Mouse (Mus musculus) B cell, adult 2 months (primary cell): Measurements from ENCODE around the gene Tagap.
"Not testable (repeated sequence)": the region's sequence is repeated elsewhere in the genome, so short reads cannot be mapped to it uniquely, and the experiment has no call there.

ENCODE experiments used
- DNase-seq, 2 experiments: peaks; one replicate each; pipeline ENCODE4 v3.0.0; 2022

Tagap gene

GRCm38 (mm10) chr17:7915791-7916190 lies 10.0 kb upstream of the Tagap start:
- no peak for DNase-seq

GRCm38 (mm10) chr17:7916782-7917574 lies 8.8 kb upstream of the Tagap start:
- DNase-seq: no peak

- no peak for DNase-seq
Measured at GRCm38 (mm10) chr17:7918355-7918754, 7.4 kb upstream of the Tagap start.

GRCm38 (mm10) chr17:7919209-7919608 lies 6.6 kb upstream of the Tagap start:
- DNase-seq: no peak

GRCm38 (mm10) chr17:7922564-7922963 lies 3.2 kb upstream of the Tagap start:
- DNase-seq: no peak

GRCm38 (mm10) chr17:7924185-7924725 lies 1.5 kb upstream of the Tagap start:
- no peak for DNase-seq

- peak; percentile 93 for DNase-seq
Measured at GRCm38 (mm10) chr17:7927582-7928535, 2.1 kb downstream of the Tagap start.

- DNase-seq: no peak
Measured at GRCm38 (mm10) chr17:7928662-7929061, 2.9 kb downstream of the Tagap start.

- DNase-seq: peak; percentile 34 to 35
Measured at GRCm38 (mm10) chr17:7929279-7929678, 3.5 kb downstream of the Tagap start.

- no peak for DNase-seq
Measured at GRCm38 (mm10) chr17:7931096-7931990, 5.5 kb downstream of the Tagap start.

GRCm38 (mm10) chr17:7932121-7932520 lies 6.3 kb downstream of the Tagap start:
- DNase-seq: not testable (repeated sequence)

- peak; percentile 52 to 66 for DNase-seq
Measured at GRCm38 (mm10) chr17:7939640-7940039, 13.8 kb downstream of the Tagap start.

GRCm38 (mm10) chr17:7945117-7946052 lies 19.6 kb downstream of the Tagap start, which contains the start of gene Rsph3a:
Gene Rsph3a, plus strand, starts transcription at chr17:7945614.
- peak; percentile 64 to 68 for DNase-seq

- DNase-seq: not testable (repeated sequence)
Measured at GRCm38 (mm10) chr17:7946053-7946627, 20.3 kb downstream of the Tagap start.

GRCm38 (mm10) chr17:7951333-7951732 lies 25.5 kb downstream of the Tagap start:
- DNase-seq: not testable (repeated sequence)

GRCm38 (mm10) chr17:7957242-7957641 lies 31.4 kb downstream of the Tagap start:
- DNase-seq: not testable (repeated sequence)

GRCm38 (mm10) chr17:7963333-7963732 lies 37.5 kb downstream of the Tagap start:
- DNase-seq: not testable (repeated sequence)

GRCm38 (mm10) chr17:7964398-7964797 lies 38.6 kb downstream of the Tagap start:
- not testable (repeated sequence) for DNase-seq

- not testable (repeated sequence) for DNase-seq
Measured at GRCm38 (mm10) chr17:7968490-7968889, 42.7 kb downstream of the Tagap start.

GRCm38 (mm10) chr17:7969782-7970181 lies 44.0 kb downstream of the Tagap start:
- not testable (repeated sequence) for DNase-seq
